Mouse (Mus musculus): ENCODE results near the gene Bbx. TPM values are rescaled to one million over a fixed set of nuclear protein-coding genes. Genes with fewer than 3 reads are reported as not detected.

Bbx gene
- polyA plus RNA-seq, 1 experiment from 2014 or later: 33.1 TPM

DNA sequence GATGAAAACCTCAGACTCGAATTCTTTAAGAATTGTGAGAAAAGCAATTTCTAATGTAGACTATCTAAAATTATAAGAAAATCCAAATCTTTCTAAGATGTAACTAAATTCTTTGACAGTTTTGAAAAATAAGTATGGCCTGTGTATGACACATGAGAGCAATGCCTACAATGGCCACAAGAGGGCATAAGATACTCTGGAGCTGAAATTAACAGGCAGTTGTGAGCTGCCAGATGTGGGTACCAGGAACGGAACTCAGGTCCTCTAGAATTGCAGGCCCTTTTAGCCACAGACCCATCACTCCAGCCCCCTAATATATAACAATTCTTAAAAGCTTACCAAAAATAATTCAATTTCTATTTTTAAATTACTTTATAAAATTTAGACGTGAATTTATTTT lies 57.6 kb downstream of the Bbx start:
- H3K9ac ChIP-seq (ENCODE audit: low read length): no peak overlapping the region
- no peak overlapping the region for H3K4me3 ChIP-seq (ENCODE audit: control insufficient read depth in 1 of 2, insufficient read depth in 1 of 2, low read depth in 1 of 2, low read length in 2 of 2)
- no peaks in the 10 kb centered on the region for H3K9me3 ChIP-seq (ENCODE audit: control insufficient read depth, low read length)
- H3K27ac ChIP-seq (replicated peaks in 1 of 2; ENCODE audit: control insufficient read depth in 1 of 2, insufficient read depth in 1 of 2, low read depth in 2 of 2, low read length in 2 of 2): no peak overlapping the region
- no peak overlapping the region for H3K4me2 ChIP-seq (ENCODE audit: low read length)
- no peaks in the 10 kb centered on the region for H3K36me3 ChIP-seq (ENCODE audit: control insufficient read depth, insufficient read depth, low read length)
- 89% methylated on average over 3 of the region's 3 CpGs for WGBS
- ATAC-seq (ENCODE audit: insufficient number of reproducible peaks, insufficient read depth, low FRiP score, low read depth): no peak
- no peaks in the 10 kb centered on the region for H3K27me3 ChIP-seq (ENCODE audit: control insufficient read depth, insufficient read depth, low read length)
- peaks cover 0 to 5% of the 10 kb centered on the region in 2 experiments; a peak in 1 of 4 replicates for H3K4me1 ChIP-seq (ENCODE audit: control insufficient read depth in 2 of 2, insufficient read depth in 2 of 2, low read length in 2 of 2)

DNA sequence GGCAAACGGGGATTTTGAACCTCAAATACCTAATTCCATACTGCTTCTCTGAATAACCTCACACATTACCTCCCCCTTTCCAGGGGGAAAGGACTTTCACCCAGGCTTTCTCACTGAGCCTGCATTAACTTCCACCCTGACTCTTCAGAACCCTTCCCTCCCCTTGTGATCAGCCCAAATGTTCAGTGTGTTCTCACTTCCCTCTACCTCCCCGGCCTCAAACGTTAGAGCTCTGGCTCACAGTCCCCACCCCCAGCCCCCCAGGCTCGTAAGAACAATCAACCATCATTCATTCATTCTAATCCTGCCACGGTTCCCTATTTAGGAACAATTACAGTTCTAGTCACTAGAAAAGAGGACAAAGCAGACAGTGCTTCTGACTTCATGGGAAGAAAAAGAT lies 58.5 kb downstream of the Bbx start:
- ATAC-seq (ENCODE audit: insufficient number of reproducible peaks, insufficient read depth, low FRiP score, low read depth): no peak
- Histone ChIP-seq H3K4me3 (ENCODE audit: control insufficient read depth in 1 of 2, insufficient read depth in 1 of 2, low read depth in 1 of 2, low read length in 2 of 2) (no peak overlapping the region), H3K9ac (ENCODE audit: low read length) (no peak overlapping the region), H3K9me3 (ENCODE audit: control insufficient read depth, low read length) (no peaks in the 10 kb centered on the region), H3K27me3 (ENCODE audit: control insufficient read depth, insufficient read depth, low read length) (no peaks in the 10 kb centered on the region), H3K36me3 (ENCODE audit: control insufficient read depth, insufficient read depth, low read length) (no peaks in the 10 kb centered on the region), H3K4me1 (ENCODE audit: control insufficient read depth in 2 of 2, insufficient read depth in 2 of 2, low read length in 2 of 2) (peaks cover 0 to 5% of the 10 kb centered on the region in 2 experiments; a peak in 1 of 4 replicates), H3K27ac (replicated peaks in 1 of 2; ENCODE audit: control insufficient read depth in 1 of 2, insufficient read depth in 1 of 2, low read depth in 2 of 2, low read length in 2 of 2) (no peak overlapping the region), H3K4me2 (ENCODE audit: low read length) (no peak overlapping the region)
- 48% methylated on average over 5 of the region's 5 CpGs for WGBS

DNA sequence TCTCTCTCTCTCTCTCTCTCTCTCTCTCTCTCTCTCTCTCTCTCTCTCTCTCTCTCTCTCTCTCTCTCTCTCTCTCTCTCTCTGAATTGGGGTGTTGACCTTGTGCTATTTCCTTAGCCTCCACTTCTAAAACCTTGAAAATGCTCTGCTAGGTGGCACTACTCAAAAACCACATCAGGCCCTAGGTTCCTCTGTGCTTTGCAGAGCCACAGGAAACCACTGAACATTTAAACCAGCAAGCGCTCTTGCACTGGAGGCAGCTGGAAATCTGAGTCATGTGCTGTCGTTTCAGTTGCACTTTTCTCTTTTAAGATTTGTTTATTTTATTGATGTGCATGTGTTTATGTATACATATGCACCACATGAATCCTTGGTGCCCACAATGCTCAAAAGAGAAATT lies 59.6 kb downstream of the Bbx start:
- WGBS: 69% methylated on average over 2 of the region's 2 CpGs
- Histone ChIP-seq H3K36me3 (ENCODE audit: control insufficient read depth, insufficient read depth, low read length) (no peaks in the 10 kb centered on the region), H3K4me2 (ENCODE audit: low read length) (no peak overlapping the region), H3K9me3 (ENCODE audit: control insufficient read depth, low read length) (no peaks in the 10 kb centered on the region), H3K4me3 (ENCODE audit: control insufficient read depth in 1 of 2, insufficient read depth in 1 of 2, low read depth in 1 of 2, low read length in 2 of 2) (no peak overlapping the region), H3K27ac (replicated peaks in 1 of 2; ENCODE audit: control insufficient read depth in 1 of 2, insufficient read depth in 1 of 2, low read depth in 2 of 2, low read length in 2 of 2) (no peak overlapping the region), H3K4me1 (ENCODE audit: control insufficient read depth in 2 of 2, insufficient read depth in 2 of 2, low read length in 2 of 2) (peaks cover 0 to 5% of the 10 kb centered on the region in 2 experiments; a peak in 2 of 4 replicates), H3K9ac (ENCODE audit: low read length) (no peak overlapping the region), H3K27me3 (ENCODE audit: control insufficient read depth, insufficient read depth, low read length) (no peaks in the 10 kb centered on the region)
- ATAC-seq (ENCODE audit: insufficient number of reproducible peaks, insufficient read depth, low FRiP score, low read depth): no peak

DNA sequence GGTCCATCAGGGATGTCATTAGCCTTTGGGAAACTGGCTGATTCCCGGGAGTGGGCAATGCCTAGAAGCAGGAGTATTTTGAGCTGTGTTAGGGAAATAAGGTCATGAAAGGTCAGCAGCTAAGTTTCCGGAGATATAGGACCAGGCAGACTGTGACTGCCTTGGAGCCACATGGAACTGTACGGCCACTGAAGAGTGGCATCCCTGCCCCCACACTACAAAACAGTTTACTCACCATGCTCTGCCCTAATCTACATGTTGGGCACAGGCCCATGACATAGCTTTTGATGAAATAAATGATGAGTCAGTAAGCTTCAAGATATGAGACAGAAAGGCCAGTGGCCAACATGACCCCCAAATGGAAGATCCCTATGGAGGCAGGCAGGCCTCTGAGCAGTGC lies 60.7 kb downstream of the Bbx start:
- H3K4me1 ChIP-seq (ENCODE audit: control insufficient read depth in 2 of 2, insufficient read depth in 2 of 2, low read length in 2 of 2): peaks cover 4 to 12% of the 10 kb centered on the region in 2 experiments; a peak in 3 of 4 replicates
- no peak overlapping the region for H3K4me2 ChIP-seq (ENCODE audit: low read length)
- no peak overlapping the region for H3K9ac ChIP-seq (ENCODE audit: low read length)
- H3K9me3 ChIP-seq (ENCODE audit: control insufficient read depth, low read length): no peaks in the 10 kb centered on the region
- H3K27me3 ChIP-seq (ENCODE audit: control insufficient read depth, insufficient read depth, low read length): no peaks in the 10 kb centered on the region
- WGBS: 20% methylated on average over 3 of the region's 3 CpGs
- no peak overlapping the region for H3K4me3 ChIP-seq (ENCODE audit: control insufficient read depth in 1 of 2, insufficient read depth in 1 of 2, low read depth in 1 of 2, low read length in 2 of 2)
- no peak for ATAC-seq (ENCODE audit: insufficient number of reproducible peaks, insufficient read depth, low FRiP score, low read depth)
- H3K27ac ChIP-seq (replicated peaks in 1 of 2; ENCODE audit: control insufficient read depth in 1 of 2, insufficient read depth in 1 of 2, low read depth in 2 of 2, low read length in 2 of 2): no peak overlapping the region
- no peaks in the 10 kb centered on the region for H3K36me3 ChIP-seq (ENCODE audit: control insufficient read depth, insufficient read depth, low read length)

DNA sequence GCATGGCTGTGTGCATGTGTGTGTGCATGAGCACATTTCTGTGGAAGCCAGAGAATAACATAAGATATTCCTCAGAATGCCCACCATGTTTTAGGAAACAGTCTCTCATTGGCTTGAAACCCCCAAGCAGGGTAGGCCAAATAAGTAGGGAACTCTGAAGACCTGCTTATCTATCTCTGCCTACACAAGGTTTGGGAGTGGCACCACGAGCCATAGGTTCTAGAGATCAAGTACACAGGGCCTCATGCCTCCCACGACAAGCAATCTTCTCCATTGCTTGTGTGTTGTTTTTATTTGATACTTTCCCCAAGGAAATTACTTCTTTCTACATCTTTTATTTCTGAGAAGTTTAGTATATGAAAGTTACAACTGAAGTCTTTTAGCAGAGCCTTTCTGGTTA lies 61.8 kb downstream of the Bbx start:
- Histone ChIP-seq H3K4me3 (ENCODE audit: control insufficient read depth in 1 of 2, insufficient read depth in 1 of 2, low read depth in 1 of 2, low read length in 2 of 2) (no peak overlapping the region), H3K4me2 (ENCODE audit: low read length) (no peak overlapping the region), H3K9ac (ENCODE audit: low read length) (no peak overlapping the region), H3K9me3 (ENCODE audit: control insufficient read depth, low read length) (no peaks in the 10 kb centered on the region), H3K27me3 (ENCODE audit: control insufficient read depth, insufficient read depth, low read length) (no peaks in the 10 kb centered on the region), H3K4me1 (ENCODE audit: control insufficient read depth in 2 of 2, insufficient read depth in 2 of 2, low read length in 2 of 2) (peaks cover 4 to 13% of the 10 kb centered on the region in 2 experiments; a peak in 3 of 4 replicates), H3K27ac (replicated peaks in 1 of 2; ENCODE audit: control insufficient read depth in 1 of 2, insufficient read depth in 1 of 2, low read depth in 2 of 2, low read length in 2 of 2) (no peak overlapping the region), H3K36me3 (ENCODE audit: control insufficient read depth, insufficient read depth, low read length) (no peaks in the 10 kb centered on the region)
- no peak for ATAC-seq (ENCODE audit: insufficient number of reproducible peaks, insufficient read depth, low FRiP score, low read depth)
- 70% methylated on average over 2 of the region's 2 CpGs for WGBS

DNA sequence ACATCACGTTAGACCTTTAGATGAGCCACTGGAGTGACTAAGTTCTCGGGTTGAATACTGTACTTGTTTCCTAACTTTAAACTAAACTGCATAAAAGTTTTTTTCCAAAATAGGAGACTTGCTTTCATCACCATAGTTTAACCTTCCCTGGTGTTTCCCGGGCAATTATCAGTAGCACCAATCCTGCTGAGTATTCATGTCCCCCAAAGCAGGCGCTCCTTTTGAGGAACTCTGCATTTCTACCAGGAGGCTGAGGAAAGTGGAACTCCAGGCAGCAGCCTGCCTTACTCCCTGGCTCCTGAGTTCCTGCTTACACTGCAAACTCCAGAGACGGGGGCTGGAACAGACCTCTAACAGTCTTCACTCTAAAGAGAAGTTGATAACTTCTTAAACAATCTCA lies 65.6 kb downstream of the Bbx start:
- Histone ChIP-seq H3K9me3 (ENCODE audit: control insufficient read depth, low read length) (no peaks in the 10 kb centered on the region), H3K27ac (replicated peaks in 1 of 2; ENCODE audit: control insufficient read depth in 1 of 2, insufficient read depth in 1 of 2, low read depth in 2 of 2, low read length in 2 of 2) (0 out of 4 replicates have a peak overlapping the region, but pooled peaks of 1 of the 2 experiments have one; percentile 33), H3K27me3 (ENCODE audit: control insufficient read depth, insufficient read depth, low read length) (no peaks in the 10 kb centered on the region), H3K4me3 (ENCODE audit: control insufficient read depth in 1 of 2, insufficient read depth in 1 of 2, low read depth in 1 of 2, low read length in 2 of 2) (no peak overlapping the region), H3K9ac (ENCODE audit: low read length) (no peak overlapping the region), H3K36me3 (ENCODE audit: control insufficient read depth, insufficient read depth, low read length) (no peaks in the 10 kb centered on the region), H3K4me2 (ENCODE audit: low read length) (peak overlapping the region; percentile 21), H3K4me1 (ENCODE audit: control insufficient read depth in 2 of 2, insufficient read depth in 2 of 2, low read length in 2 of 2) (peaks cover 4 to 24% of the 10 kb centered on the region in 2 experiments; a peak in 3 of 4 replicates)
- ATAC-seq (ENCODE audit: insufficient number of reproducible peaks, insufficient read depth, low FRiP score, low read depth): no peak
- WGBS: 28% methylated on average over 5 of the region's 5 CpGs

DNA sequence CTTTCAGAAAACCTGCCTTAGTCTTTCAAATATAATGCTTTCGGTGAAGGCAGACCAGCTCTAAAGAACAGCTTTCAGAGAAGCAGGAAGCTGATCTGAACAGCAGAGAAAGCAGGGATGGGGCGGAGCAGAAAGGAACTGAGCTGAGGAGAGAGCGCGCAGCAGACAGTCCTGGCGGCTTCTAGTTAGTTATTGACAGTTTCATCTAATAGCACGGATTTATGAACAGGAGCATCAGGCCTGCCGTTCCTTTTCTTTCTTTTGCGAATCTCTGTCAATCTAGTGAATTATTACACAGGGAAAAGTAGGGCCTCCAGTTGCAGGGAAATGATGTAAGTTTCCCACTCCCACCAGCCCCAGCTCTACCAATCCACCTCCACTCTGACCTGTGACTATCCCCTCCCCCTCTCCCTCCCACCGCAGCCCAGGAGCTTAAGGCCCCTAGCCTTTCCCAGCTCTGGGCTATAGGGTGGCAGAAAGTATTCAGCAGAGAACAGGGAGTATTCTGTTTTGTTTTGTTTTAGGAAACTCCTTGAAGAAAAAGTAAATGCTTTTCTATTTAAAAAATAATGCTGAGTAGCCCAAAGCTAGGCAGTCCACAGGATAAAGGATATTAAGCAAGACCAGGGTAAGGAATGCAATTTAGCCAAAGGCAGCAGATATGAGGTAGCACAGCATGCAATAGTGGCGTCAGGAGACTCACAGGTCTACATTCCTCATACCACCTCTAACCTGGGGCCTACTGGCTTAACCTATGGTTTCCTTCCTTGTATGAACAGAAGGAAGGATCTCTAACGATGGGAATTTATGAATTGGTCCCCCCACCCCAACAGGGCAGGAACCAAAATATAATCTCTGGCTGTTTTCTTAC lies 67.8 kb downstream of the Bbx start:
- peaks cover 4 to 20% of the 10 kb centered on the region in 2 experiments; a peak in 3 of 4 replicates for H3K4me1 ChIP-seq (ENCODE audit: control insufficient read depth in 2 of 2, insufficient read depth in 2 of 2, low read length in 2 of 2)
- H3K27me3 ChIP-seq (ENCODE audit: control insufficient read depth, insufficient read depth, low read length): no peaks in the 10 kb centered on the region
- WGBS: 19% methylated on average over 11 of the region's 11 CpGs
- H3K9me3 ChIP-seq (ENCODE audit: control insufficient read depth, low read length): no peaks in the 10 kb centered on the region
- peak overlapping the region; percentile 49 to 55 for H3K4me3 ChIP-seq (ENCODE audit: control insufficient read depth in 1 of 2, insufficient read depth in 1 of 2, low read depth in 1 of 2, low read length in 2 of 2)
- H3K9ac ChIP-seq (ENCODE audit: low read length): peak overlapping the region; percentile 68
- peak overlapping the region; percentile 89 to 91 for H3K27ac ChIP-seq (replicated peaks in 1 of 2; ENCODE audit: control insufficient read depth in 1 of 2, insufficient read depth in 1 of 2, low read depth in 2 of 2, low read length in 2 of 2)
- peak; percentile 91 for ATAC-seq (ENCODE audit: insufficient number of reproducible peaks, insufficient read depth, low FRiP score, low read depth)
- H3K4me2 ChIP-seq (ENCODE audit: low read length): peak overlapping the region; percentile 73
- H3K36me3 ChIP-seq (ENCODE audit: control insufficient read depth, insufficient read depth, low read length): no peaks in the 10 kb centered on the region

Data from heart, embryonic 14.5 days (tissue).